Mouse (Mus musculus) c-Kit-positive CD71-negative TER-119-negative erythroid progenitor cells, embryonic 14.5 days (primary cell): ENCODE data around the gene Fam111a.

Experiments
- DNase-seq: peaks from one replicate; pipeline ENCODE4 v3.0.0-alpha.2; 2013; ENCODE audit warnings: low read depth

The Fam111a gene

DNA sequence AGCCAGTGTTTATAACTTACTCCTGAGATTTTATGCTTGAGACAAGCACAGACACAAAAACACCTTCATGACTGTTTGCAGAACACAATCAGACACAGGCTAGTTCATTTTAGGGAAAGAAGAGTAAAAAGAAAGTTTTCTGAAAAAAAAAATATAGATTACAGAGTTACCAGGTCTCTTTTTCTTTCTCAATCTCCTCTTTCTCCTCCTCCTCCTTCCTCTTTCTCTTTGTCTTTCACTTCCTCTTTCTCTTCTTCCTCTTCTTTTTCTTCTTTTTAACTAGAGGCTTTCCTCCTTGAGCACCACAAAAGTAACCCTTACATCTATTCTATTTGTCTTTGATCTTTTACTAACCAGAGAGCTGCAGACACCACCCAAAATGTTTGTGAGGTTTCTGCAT is 18.7 kb downstream of the Fam111a start:
- no peak for DNase-seq

- DNase-seq = no peak
Observed at GRCm38 (mm10) chr19:12567011-12567410, 21.5 kb downstream of the Fam111a start.

DNA sequence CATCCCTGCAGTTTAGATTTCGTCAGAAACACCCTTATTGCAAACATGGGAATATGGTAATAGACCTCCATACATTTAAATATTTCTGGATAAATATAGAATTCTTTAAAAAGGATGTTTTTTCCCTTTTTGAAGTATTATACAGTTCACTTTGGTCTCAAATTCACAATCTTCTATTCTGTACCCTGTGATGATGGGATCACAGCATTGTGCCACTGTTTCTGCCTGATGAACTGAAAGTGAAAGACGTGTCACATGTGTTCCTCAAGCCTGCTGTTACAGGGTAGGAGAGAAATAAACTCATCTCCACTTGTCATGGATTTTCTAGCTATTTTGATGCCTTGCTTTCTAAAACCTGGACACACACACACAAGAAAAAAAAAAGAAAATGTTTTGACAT is 25.3 kb downstream of the Fam111a start:
- DNase-seq = no peak

GRCm38 (mm10) chr19:12571687-12572086 is 26.1 kb downstream of the Fam111a start:
- no peak for DNase-seq

DNA sequence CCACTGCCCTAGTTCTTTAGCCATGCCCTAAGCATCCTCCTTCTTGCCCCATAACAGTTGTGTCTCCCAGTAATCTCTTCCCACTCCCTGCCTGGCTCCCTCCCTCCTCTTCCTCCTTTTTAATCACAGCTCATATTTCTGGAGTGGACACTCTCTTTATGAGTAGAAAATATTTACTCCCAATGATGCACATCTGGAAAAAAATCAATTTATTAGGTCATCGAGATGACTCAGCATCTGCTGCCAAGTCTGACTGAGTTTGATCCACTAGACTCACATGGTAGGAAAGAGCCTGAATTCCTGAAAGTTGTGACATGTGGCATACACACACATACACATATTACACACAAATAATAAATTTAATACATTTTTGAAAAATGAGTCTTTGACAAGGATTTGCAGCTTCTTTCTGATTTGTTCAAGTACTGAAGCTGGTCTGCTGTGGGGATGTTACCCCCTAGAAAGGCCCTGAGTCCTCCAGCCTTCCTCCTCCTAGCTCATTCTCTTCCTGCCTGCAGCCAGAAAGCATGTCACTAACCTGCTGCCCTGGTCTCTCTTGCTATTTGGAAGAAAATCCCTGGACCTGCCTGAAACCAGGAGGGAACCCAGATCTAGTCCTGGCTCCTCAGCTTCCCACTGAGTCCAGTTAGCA is 27.2 kb downstream of the Fam111a start:
- DNase-seq = no peak

GRCm38 (mm10) chr19:12573266-12574011 is 27.9 kb downstream of the Fam111a start:
- DNase-seq = peak; percentile 85

- no peak for DNase-seq
Observed at GRCm38 (mm10) chr19:12574012-12574407, 28.5 kb downstream of the Fam111a start.

- DNase-seq = no peak
Observed at GRCm38 (mm10) chr19:12575107-12575506, 29.6 kb downstream of the Fam111a start.

DNA sequence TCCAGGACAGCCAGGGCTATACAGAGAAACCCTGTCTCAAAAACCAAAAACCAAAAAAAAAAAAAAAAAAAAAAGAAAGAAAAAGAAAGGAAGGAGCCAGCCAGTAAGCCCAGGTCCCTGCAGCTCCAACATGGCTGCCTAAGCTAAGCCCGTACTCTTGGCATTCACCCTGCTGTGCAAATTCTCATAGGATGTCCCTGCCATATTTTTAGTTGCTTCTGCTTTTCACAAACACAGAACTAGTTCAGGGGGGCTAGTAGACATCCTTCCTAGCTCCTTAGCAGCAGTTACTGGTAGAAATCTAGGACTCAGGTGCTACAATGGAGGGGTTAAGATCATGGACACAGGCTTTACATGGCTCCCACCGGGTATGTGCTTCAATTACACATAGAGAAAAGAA is 30.0 kb downstream of the Fam111a start:
- DNase-seq = no peak

DNA sequence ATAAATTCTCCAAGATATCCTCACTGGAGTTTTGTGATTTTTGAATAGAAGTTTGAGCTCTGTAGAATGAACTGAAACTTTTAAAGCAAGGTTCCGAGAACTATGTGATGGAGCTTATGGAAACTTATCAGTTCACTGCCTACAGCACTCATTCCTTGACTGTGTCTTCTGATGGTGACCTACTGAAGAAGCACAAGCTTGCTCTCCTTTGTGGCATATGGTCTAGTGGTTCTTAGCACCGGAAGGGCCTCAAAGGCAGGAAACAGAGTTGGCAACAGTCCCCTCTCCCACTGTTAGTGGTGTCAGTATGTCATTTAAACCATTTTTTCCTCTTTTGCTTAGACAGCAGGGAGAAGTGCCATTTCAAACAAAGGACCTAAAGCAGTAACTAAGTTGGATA is 31.1 kb downstream of the Fam111a start:
- no peak for DNase-seq

DNA sequence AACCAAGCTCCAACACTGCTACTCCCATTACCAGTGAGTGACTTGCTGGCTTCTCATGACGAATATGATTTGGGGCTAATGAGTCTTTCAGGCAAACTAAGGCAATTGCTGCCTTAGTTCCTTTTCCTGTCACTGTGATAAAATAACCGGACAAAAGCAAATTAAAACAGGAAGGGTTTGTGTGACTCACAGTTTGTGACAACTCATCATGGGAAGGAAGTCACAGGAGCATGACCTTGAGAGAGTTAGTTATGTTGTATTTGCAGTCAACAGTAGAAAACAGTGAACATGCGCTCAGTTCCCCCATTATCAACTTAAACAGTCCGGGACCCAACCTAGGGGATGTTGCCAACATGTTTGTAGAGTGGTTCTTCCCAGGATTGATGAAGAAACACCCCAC is 39.8 kb downstream of the Fam111a start:
- no peak for DNase-seq

GRCm38 (mm10) chr19:12591908-12592307 is 46.4 kb downstream of the Fam111a start:
- DNase-seq = peak; percentile 32

GRCm38 (mm10) chr19:12595135-12595529 is 49.6 kb downstream of the Fam111a start:
- DNase-seq = no peak

DNA sequence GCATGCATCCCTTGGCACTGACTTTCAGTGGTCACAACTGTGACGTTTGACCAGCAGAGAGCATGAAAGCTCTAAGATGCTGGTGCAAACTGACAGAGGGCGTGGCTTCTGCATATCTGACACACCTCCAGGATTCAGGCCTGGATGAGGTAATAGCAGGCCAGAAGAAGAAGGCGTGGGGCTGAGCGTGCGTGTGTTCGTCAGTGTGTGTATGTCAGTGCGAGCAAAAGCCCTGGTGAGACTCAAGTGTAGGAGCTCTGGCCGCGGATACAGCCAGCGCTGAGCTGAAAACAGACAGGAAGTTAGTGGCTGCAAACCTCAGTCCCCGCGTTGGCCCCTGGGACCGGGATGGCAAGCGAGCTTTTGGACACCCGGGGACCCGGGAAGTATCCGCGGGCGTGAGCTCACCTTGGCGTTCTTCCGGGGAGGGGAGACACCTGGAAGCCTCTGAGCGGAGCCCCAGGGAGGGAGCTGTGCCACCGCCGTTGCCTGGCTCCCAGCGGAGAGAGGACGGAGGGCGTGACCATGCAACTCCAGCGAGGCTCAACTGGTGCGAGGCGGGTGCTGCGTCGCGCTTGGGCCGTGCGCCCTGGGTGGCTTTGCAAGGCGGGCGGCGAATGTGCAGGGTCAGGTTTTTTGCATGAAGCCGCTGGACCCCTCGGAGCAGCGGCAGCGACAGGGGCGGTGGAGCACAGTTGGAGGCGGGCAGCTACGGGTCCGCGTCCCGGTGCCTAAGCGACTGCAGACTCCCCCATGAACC is 50.2 kb downstream of the Fam111a start:
- DNase-seq = peak; percentile 56

DNA sequence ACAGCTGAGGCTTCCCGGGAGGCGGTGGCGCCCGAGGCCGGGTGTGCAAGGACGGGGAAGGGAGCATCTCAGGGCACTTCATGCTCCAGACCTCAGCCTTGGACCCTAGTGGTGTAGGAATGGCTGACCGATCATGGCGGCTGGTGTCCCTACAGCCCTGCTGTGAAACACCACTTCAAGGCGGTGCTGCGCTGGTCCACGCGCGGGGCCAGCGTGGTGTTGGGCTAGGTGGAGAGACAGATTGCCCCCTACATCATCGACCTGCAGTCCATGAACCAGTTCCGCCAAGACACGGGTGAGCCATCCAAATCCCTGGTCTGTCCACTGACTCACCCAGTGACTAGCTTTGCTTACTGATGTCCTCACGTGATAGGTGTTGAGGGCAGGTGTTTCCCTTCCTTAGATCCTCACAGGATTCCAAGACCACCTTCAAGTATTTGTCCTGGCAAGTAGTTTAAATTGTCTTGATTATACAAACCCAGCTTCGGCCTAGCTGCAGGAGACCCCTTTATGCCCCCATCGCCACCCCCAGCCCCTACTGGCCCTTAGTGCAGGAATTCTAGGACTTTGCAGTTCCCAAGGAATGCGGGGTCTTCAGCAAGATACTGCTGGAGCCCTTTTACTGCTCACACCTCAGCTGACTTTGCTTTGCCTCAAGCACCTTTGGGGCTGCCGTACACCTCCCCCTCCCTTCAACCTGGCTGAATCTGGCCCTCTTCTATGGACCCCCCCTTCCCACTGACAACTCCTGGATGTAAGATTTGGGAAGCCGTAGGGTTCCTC is 50.9 kb downstream of the Fam111a start:
- no peak for DNase-seq

DNA sequence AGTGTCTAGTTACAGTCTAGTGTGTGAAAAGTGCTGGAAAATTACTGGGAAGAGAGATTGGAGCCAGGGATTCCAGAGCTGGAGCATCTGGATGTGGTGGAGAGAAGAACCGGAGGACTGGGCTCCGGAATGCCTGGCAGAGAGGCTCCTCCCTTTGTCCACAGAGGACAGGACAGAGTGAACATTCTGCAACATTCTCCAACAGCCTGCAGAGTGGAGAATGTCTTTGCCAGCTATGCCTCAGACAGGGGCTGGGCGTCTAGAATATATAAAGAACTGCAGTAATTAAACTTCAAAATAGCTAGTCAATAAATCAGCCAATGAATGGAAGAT is 51.5 kb downstream of the Fam111a start:
- DNase-seq = no peak

DNA sequence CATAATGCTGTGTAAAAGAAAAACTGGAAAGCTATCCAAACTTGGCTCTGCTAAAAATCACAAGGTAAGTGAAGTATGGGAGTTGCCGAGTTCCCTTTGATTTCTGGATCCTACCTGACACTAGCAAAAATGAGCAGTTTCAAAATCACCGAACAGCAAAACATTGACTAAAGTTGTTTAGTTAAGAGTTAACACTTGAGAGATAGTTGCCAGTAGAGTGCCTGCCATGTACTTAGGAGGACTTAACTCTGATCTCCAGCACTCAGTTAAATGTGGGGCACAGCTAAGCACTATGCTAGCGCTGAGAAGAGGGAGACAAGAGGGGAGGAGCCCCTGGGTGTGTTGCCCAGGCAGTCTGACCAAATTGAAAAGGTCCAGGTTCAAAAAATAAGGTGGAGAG is 53.1 kb downstream of the Fam111a start:
- no peak for DNase-seq

DNA sequence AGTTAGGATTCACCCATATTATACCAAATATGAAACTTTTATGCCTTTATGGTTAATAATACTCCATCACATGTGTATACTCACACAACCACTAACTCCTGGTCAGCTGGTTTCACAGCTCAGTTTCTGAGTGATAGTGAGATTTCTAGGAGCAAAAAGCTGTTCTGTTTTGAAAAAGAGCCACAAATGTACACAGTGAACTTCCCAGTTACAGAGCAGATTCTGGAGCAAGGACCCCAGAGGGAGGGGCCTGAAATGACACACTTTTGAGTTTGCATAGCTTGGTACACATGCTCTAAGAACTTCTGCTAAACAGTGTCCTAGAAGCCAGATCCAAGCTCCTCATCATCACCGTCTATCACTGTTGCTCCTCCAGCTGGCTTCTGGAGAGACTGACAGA is 54.1 kb downstream of the Fam111a start, which contains the start of gene Gm4952:
Gene Gm4952, plus strand, starts transcription at position 301 of the 400 bp plus-strand sequence.
- DNase-seq = no peak

DNA sequence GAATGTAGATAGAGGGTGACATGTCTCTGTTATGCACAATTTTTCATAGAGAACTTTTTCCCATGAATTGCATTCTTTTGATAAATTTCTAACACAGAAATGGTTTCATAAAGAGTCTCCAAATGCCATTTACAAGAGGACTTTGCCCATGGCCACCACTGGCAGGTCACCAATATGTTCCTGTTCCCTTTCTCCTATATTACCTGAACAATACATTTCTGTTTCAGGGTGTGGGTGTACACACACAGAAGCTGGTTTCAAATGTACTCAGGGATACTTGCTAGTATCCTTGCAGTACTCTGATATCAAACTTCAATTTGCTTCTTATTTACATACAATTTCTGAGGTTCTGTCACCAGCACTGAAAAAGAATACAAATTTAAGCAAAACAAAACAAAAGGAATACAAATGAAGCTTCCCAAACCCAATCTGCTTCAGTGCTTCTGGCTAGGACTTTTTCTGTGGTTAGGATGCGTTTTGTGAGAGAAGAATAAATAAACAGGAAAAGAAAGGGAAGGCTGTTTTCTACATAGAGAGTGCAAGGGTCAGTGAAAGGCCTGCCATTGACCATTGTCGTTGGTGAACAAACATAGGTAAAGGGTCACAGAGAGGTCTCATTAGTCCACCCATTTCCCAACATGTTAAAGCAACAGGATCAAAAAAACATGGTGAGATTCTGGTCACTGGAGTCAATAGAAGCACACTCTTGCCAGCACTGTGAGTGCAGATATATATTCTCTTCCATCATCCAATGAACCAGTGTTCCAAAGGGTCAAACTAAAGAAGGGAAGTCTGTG is 55.3 kb downstream of the Fam111a start:
- no peak for DNase-seq

DNA sequence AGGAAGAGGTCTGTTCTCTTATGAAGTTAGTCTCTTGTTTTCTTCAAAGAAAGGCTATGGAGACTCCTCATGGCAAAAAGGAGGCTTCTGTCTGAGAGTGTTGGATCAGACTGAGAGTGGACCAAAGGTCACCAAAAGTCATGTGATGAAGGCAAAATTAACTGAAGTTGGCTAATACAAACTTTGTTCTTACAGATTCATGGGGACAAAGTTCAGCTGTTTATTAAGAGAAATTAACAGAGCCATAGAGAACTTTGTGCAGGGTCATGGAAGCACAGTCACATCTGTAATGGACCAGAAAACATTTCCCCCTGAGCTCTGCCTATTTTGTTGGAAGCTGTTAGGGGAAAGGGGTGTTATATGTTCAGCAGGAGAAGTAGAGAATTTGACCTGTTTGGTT is 62.8 kb downstream of the Fam111a start:
- DNase-seq = no peak

GRCm38 (mm10) chr19:12613646-12614045 is 68.1 kb downstream of the Fam111a start:
- no peak for DNase-seq

- no peak for DNase-seq
Observed at GRCm38 (mm10) chr19:12633176-12633575, 87.6 kb downstream of the Fam111a start, which contains the start of gene Glyat. TSS of gene Glyat (plus strand) at chr19:12633308.
